Mouse (Mus musculus) c-Kit-positive CD71-positive TER-119-negative erythroid progenitor cells, embryonic 14.5 days (primary cell): ENCODE results near the gene Acvr1c.
A peak's percentile ranks its signal among the peaks of the same experiment; 100 is the strongest.

Experiments
- DNase-seq: peaks from one replicate; pipeline ENCODE4 v3.0.0-alpha.2; 2013; ENCODE audit warnings: low read depth

The Acvr1c gene

GRCm38 (mm10) chr2:58282259-58282910 lies 75.3 kb downstream of the Acvr1c start:
- peak; percentile 7 for DNase-seq

DNA sequence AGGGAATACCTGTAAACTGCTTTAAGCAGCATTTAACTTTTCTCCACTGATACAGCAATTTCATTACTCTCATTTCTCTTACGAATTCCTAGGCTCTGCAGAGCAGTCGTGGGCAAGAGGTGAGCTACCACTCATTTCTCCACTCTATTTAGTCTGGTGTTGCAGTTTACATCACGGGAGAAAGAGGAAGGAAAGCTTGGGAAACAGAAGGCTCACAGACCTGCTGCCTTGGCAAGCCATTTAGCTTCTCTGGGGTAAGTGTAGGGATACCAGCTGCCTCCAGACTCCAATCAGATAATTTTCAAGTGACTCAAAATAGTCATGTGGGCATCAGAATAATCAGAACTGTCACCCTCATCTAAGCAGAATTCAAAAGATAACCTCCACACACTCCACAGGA lies 76.6 kb downstream of the Acvr1c start:
- no peak for DNase-seq

DNA sequence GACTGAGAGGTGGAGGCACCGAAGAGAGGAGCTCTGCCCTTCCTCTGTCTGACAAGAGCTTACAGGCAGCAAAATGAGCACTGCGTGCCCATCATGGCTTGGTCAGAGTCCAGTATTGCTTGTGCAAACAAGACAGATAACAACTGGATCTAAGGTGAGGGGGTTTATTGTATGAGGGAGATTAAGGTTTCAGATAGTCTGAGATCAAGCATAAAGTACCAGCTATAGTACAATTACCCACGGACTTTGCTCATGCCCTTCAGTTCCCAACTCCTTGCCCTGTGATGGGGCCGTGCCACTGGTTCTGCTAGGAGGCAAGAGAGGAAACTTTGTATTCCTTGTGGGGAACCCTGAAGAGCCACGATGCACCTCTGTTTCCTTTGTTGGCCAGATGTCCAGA lies 78.5 kb downstream of the Acvr1c start:
- no peak for DNase-seq

DNA sequence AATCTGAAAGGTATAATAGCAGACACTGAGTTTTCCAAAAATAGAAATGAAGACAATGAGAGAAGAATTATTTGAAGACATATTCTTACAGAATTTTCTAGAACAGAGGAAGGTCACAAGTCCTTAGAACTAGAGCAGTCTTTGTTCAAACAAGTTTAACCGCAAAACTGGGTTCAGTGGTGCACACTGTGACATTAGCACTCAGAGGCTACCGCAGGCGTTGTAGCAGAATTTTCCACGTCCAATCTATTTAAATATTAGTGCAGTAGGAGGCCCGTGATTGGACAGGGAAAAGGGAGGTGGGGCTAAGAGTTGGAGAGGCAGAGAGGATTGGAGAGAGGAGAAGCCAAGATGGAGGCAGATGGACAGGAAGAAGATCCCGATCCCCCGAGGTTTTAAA lies 81.2 kb downstream of the Acvr1c start:
- DNase-seq, result no peak

DNA sequence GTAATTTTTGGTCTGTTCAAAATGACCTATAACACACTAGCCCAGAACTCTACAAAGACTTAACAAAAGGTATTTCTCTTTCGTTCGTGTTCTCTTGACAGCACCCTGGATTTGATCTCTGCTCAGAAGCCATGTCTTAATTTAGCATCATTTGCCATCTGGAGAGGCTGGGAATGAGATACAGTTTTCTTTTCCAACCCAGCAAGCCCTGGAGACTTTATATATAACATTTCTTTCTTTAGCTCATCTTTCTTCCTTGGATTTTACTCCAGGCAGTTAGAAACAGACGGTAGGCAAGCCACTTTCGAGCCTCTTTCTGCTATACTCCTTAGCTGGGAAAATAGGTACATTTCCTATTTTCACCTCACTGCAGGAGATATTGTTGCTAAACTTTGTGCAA lies 117.1 kb downstream of the Acvr1c start:
- DNase-seq, result no peak

GRCm38 (mm10) chr2:58237487-58237886 lies 120.2 kb downstream of the Acvr1c start:
- DNase-seq, result no peak
